Mouse (Mus musculus) neutrophil, adult 5-6 weeks (primary cell): ENCODE data around the gene Ago1. TPM values are rescaled to one million over a fixed set of nuclear protein-coding genes. Genes with fewer than 3 reads are reported as not detected.

Experiments used
- ATAC-seq: fragments of 151-379, 151-347 bp; 2 replicates; pipeline ENCODE4 v1.8.0; 2017; ENCODE audit warnings: mild to moderate bottlenecking, moderate TSS enrichment; ENCODE audit not compliant: insufficient number of reproducible peaks, poor library complexity, low FRiP score, severe bottlenecking; ENCODE audit errors: extremely low read depth
- total RNA-seq: library from RNA; stranded (forward); fragments of 200-1000 nt; gene quantifications from 2 replicates; pipeline ENCODE4 v1.2.3, GENCODE M21; 2017

Gene Ago1
- total RNA-seq, 1 experiment from 2014 or later: 27.8 TPM

DNA sequence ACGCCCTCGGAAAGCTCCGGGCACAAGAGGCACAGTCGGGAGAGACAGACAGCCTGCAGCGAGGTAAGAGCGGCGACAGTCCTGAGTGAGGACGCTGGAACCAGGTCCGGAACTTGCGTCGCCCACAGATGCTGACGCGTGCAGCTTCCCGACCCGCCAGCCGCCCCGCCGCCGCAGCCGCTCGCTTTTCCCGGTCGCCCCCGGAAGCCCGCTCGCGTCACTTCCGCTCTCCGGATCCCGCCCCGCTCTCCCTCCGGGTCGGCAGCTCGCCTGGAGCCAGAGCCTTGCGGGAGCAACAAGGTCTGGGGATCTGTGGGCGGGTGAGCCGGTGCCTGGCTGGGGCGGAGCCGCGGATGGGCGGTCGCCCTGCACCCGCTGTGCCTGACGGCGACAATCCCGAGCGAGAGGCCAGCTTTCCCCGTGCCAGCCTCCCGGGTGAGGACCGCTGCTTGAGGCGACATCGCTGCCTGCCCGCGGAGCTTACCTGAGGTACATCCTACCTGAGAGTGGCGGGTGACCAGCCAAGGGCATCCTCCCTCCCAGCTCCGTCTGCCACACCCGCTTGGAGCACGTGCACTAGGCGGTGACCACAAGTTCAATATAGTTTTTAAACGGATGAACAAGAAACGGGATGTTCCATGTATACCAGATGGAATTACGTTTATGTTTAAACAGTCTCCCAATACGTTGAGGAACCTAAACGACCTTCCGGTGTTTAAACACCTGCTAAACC, 38.9 kb downstream of the Ago1 start, which contains the start of gene Ago3:
Gene Ago3, minus strand, starts transcription at position 210 of the 733 bp plus-strand sequence.
- peak; percentile 70 for ATAC-seq

GRCm38 (mm10) chr4:126428682-126429346, 39.6 kb downstream of the Ago1 start:
- peak; percentile 10; the same call in 1 of the 2 replicates for ATAC-seq

DNA sequence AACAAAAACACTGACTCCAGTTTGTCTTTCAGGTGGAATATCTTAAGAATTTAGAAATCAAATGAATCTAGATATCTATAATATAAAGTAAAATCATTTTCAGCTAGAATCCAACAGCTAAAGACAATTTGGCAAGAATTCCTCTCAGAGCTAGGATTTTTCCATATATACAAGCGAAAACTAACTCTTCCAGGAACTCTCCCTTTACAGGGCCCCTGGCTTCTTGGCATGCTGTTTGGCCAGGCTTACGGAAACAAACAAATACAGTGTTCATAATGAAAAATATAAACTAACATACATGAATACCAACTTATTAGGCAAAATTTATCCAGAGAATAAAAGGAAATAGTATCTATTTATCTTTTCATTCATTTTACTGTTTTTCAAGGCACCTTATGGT, 44.5 kb downstream of the Ago1 start:
- no peak for ATAC-seq

GRCm38 (mm10) chr4:126415707-126416106, 52.7 kb downstream of the Ago1 start:
- ATAC-seq: no peak

GRCm38 (mm10) chr4:126412526-126412925, 55.9 kb downstream of the Ago1 start:
- no peak for ATAC-seq

Other genes with a start within 250 kb of the Ago1 start
- gene Map7d1, start 212.2 kb downstream of the Ago1 start, total RNA-seq: 104 and 115 TPM in 2 replicates
- gene Trappc3, start 206.3 kb downstream of the Ago1 start, total RNA-seq: 33.1 and 37.7 TPM in 2 replicates
- not detected in 2 replicates for gene Col8a2, start 181.8 kb downstream of the Ago1 start, total RNA-seq
- gene Adprhl2, start 146.9 kb downstream of the Ago1 start, total RNA-seq: 21.9 and 22.2 TPM in 2 replicates
- not detected in 2 replicates for gene Tekt2, start 142.9 kb downstream of the Ago1 start, total RNA-seq
- gene Ago3, start 39.0 kb downstream of the Ago1 start, total RNA-seq: 9.7 and 9.9 TPM in 2 replicates
- 18.7 and 22.1 TPM in 2 replicates for gene Ago4, start 64.9 kb upstream of the Ago1 start, total RNA-seq
- gene Clspn, start 88.4 kb upstream of the Ago1 start, total RNA-seq: 4.5 and 9.7 TPM in 2 replicates
- 0.74 TPM in 1 of 2 replicates, not detected in the other for gene 5730409E04Rik, start 141.2 kb upstream of the Ago1 start, total RNA-seq
- gene Psmb2, start 209.0 kb upstream of the Ago1 start, total RNA-seq: 38.3 and 42.8 TPM in 2 replicates